Mouse (Mus musculus) brown adipose tissue, adult 24 weeks (tissue): Measurements from ENCODE around the gene Prune1. TPM values are rescaled to one million over a fixed set of nuclear protein-coding genes. Genes with fewer than 3 reads are reported as not detected.

Experiments used
- H3K27ac ChIP-seq: fragments of 200-500 bp; replicated peaks from 2 replicates; pipeline ENCODE4 v1.5.1; 2012; ENCODE audit warnings: low read depth, mild to moderate bottlenecking, low read length
- H3K4me1 ChIP-seq: fragments of 200-500 bp; 2 replicates; pipeline ENCODE4 v1.6.1; 2012; ENCODE audit warnings: low read length, mixed read lengths; ENCODE audit not compliant: control insufficient read depth, insufficient read depth, insufficient read length
- H3K4me3 ChIP-seq: fragments of 200-500 bp; 2 replicates; pipeline ENCODE4 v1.5.1; 2012; ENCODE audit warnings: low read depth, mild to moderate bottlenecking, low read length, moderate library complexity; ENCODE audit not compliant: insufficient read depth
- polyA plus RNA-seq: library from polyadenylated mRNA; stranded (reverse); fragments of >200 nt; gene quantifications from 2 replicates; pipeline ENCODE4 v1.2.4, GENCODE M21; 2012; ENCODE audit not compliant: missing spikeins, insufficient read depth, insufficient read length

Gene Prune1
- polyA plus RNA-seq = 11.9 and 16.3 TPM in 2 replicates

GRCm38 (mm10) chr3:95281216-95282126 lies at the start of gene Prune1, which contains the start of gene Mindy1:
Gene Prune1, minus strand, starts transcription at chr3:95282076.
Gene Mindy1, plus strand, starts transcription at chr3:95281345.
- peaks cover 11% of the 10 kb centered on the region; the same call in 1 of the 2 replicates for H3K4me1 ChIP-seq

DNA sequence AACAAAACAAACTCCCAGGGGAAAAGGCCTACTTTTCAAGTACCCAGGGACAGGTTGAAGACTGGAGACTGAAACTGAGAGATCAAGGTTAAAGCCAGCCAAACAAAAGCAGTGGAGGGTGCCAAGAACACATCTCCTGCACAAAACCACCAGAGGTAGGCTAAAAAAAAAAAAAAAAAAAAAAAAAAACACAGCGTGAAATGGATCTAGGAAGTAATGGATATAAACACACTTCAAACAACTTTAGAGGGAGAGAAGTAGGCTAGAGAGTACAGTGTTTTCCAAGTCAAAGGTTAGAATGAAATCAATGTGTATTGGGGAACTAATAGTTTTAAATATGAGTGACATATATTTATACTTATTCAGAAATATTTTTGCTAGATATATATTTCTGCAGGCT lies 49.7 kb upstream of the Prune1 start:
- Histone ChIP-seq H3K4me3 (no peak overlapping the region), H3K27ac (no peak overlapping the region)

More at GRCm38 (mm10) chr3:95281216-95282126, at the start of gene Prune1, which contains the start of gene Mindy1:
- H3K4me3 ChIP-seq = peak within 1 kb of the TSS; percentile 91
- H3K27ac ChIP-seq = peak within 1 kb of the TSS; percentile 96

DNA sequence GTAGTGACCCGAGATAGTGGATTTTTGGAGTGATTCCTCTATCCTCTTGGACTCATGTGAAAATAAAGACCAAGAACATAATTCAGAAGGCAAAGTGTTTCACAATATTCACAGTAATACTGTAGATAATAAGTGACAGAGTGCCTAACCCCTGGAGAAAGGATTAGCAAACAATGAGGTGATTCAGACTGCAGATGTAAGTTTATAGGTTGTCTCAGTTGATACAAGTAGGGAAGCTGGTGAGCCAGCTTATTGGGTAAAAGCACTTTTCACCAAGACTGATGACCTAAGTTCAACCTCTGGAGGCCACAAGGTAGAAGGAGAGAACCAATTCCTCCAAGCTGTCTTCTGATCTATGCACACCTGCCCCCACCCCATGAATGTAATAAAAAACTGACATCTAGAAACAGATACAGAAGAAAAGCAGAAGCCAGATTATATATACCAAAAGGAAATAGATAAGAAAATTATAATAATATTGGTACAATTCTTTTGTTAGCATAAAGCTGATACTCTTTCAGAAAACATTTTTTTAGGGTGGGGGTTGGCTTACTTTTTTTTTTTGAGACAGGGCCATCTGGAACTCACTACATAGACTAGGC lies 47.0 kb upstream of the Prune1 start:
- Histone ChIP-seq H3K4me3 (no peak overlapping the region), H3K27ac (no peak overlapping the region), H3K4me1 (no peaks in the 10 kb centered on the region)

More for the DNA sequence above, 49.7 kb upstream of the Prune1 start:
- no peaks in the 10 kb centered on the region for H3K4me1 ChIP-seq

GRCm38 (mm10) chr3:95324454-95325144 lies 42.7 kb upstream of the Prune1 start:
- Histone ChIP-seq H3K4me3 (no peak overlapping the region), H3K4me1 (no peaks in the 10 kb centered on the region), H3K27ac (no peak overlapping the region)

- no peak overlapping the region for H3K27ac ChIP-seq
These were observed 41.6 kb upstream of the Prune1 start for GRCm38 (mm10) chr3:95323429-95323828.

DNA sequence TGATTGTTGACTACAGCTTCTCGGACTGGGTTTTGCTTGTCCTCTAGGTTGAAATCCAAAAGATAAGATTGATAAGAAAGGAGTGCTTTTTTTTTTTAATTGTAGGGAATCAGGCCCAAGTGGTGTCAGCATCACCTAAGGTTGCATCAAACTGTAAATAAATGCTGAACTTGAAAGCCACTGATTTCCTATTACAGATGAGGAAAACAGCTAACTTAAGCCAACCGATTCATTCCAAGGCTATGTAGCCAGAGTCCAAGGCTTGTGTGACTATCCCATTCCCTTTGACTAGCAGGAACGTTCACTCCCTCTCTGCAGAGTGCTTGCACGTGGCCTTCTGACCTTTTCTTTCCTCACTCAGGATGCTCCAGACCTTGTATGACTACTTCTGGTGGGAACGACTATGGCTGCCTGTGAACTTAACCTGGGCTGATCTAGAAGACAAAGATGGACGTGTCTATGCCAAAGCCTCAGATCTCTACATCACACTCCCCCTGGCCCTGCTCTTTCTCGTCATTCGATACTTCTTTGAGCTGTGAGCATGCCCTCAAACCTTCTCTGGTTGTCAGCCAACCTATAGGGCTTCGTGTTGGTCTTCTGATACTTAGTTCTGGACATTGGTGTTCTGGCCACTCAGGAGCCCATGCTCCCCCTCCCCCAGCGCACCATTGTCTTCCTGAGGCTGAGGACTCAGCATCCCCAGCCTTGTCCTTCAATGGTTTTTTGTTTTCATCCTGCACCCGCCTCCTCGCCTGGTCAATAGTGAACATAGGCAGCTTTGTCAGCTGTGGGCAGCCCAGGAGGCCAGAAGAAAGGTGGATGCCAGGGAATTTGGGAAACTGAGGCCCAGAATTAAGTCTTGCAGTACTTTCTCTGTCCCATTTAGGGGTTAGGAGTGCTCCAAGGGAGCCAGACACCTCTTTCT lies 38.1 kb upstream of the Prune1 start:
- peaks cover 6% of the 10 kb centered on the region for H3K4me1 ChIP-seq
- H3K4me3 ChIP-seq = no peak overlapping the region
- H3K27ac ChIP-seq = no peak overlapping the region

More at GRCm38 (mm10) chr3:95323429-95323828, 41.6 kb upstream of the Prune1 start:
- Histone ChIP-seq H3K4me1 (no peaks in the 10 kb centered on the region), H3K4me3 (no peak overlapping the region)

- no peak overlapping the region for H3K27ac ChIP-seq
- peaks cover 6% of the 10 kb centered on the region for H3K4me1 ChIP-seq
- H3K4me3 ChIP-seq = no peak overlapping the region
These were observed 37.2 kb upstream of the Prune1 start for GRCm38 (mm10) chr3:95319110-95319509.

GRCm38 (mm10) chr3:95318548-95318947 lies 36.7 kb upstream of the Prune1 start:
- Histone ChIP-seq H3K27ac (peak overlapping the region; percentile 87), H3K4me1 (peaks cover 6% of the 10 kb centered on the region), H3K4me3 (no peak overlapping the region)

GRCm38 (mm10) chr3:95317414-95318080 lies 35.7 kb upstream of the Prune1 start:
- peaks cover 6% of the 10 kb centered on the region for H3K4me1 ChIP-seq
- peak overlapping the region; percentile 24 for H3K4me3 ChIP-seq
- H3K27ac ChIP-seq = peak overlapping the region; percentile 87

DNA sequence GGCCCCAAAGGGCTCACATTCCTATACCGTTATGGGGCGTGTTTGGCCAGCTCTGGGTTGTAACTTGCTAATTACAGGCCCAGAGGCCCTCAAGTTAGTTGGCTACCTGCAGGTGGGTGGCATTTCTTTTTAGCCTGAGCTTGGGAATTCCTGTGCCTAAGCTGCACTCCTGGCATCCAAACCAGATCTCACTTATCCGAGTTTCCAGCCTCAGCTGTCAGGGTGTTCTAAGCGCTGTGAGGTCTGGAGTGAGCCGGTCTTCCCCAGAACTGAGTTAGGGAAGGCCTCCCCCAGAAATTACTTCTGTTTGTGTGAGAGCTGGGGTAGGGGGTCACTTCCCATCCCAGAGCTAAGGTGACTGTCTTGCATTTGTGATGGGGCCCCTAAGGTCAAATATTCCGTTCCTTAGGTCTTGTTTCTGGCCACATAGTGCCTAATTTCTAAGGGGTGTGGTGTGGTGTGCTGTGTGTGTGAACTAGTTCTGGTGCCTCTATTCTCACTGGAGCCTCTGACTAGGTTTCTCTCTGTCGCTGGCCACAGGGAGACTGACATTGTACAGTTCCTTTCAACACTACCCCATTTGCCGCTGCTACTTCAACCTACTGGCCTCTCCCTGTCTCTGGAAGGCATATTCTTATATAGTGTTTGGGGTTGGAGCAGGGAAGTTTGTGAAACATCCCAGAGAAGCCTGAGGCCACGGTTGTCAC lies 34.1 kb upstream of the Prune1 start:
- Histone ChIP-seq H3K4me3 (peak overlapping the region; percentile 91), H3K27ac (peak overlapping the region; percentile 64), H3K4me1 (peaks cover 9% of the 10 kb centered on the region)

- Histone ChIP-seq H3K27ac (peak overlapping the region; percentile 72), H3K4me3 (peak overlapping the region; percentile 91), H3K4me1 (peaks cover 9% of the 10 kb centered on the region)
These were observed 33.4 kb upstream of the Prune1 start for GRCm38 (mm10) chr3:95315094-95315843.

DNA sequence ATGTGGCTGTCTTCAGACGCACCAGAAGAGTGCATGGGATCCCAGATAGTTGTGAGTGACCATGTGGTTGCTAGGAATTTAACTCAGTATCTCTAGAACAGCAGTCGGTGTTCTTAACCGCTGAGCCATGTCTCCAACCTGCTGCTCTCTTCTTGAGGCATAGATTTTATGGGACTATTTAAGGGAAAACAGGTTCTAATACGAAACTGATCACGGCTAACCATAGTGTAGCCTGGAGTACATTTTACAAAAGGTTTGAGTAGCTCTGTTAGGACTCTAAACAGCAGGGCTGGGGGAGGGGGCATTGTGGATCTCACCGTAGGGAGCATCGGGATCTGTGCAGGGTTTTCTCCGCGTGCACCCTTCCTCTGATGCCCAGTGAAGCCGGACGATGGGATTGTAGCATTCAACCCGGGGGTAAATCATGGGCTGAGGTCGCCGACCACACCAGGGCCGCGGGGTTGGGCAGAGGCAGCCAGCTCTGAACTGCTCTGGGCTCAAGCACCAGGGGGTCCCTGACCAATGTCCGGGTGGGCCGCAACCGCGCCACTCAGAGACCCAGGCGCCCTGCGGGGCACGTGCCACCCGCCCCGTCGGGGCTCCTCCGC lies 32.7 kb upstream of the Prune1 start, which contains the start of gene Cers2:
Cers2 (plus strand) TSS at position 306 of the 608 bp plus-strand sequence.
- Histone ChIP-seq H3K4me1 (peaks cover 9% of the 10 kb centered on the region), H3K4me3 (peak within 1 kb of the TSS; percentile 91), H3K27ac (peak within 1 kb of the TSS; percentile 72)
